Mouse (Mus musculus): ENCODE data around the gene Lrrc1.
A peak's percentile ranks its signal among the peaks of the same experiment; 100 is the strongest.

Gene Lrrc1

DNA sequence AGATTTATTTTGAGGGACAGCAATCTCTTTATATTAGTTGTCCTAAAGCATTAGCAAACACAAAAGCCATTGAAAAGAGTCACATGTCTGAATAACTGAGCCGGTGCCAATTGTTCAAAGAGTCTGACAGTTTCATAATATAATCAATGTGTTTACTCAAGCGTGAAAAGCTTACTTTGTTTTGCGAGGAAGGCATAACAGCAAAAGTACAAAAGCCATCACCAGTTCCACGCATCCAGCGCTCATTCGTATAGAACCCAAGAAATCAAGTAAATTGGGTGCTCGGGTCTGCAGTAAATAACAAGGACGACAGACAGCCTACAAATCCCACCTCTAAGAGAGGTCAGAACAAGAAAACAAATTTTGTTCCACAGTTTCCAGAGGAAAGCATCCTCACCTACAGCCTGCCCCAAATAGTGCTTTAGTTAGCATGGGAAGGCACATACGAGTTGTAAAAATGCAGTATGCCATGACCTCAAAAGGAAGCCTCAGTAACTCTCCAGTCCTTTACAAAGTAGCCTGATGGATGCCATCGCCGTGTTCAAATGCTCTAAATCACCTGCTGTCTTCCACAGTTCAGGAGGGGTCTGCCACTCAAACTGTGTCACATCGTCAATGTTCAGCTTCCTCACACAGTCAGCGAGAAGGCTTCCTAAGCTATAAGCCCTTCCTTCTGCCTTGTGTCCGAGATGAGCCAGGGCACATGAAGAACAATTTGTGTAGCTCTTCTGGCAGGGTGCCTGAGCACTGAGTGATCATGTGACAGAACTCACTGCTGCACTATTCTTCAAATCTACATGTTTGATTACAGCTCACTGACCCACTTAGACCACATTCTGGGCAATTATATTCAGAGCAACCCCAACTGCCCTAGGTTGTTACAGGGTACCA, 41.9 kb downstream of the Lrrc1 start:
- Histone ChIP-seq H3K9me3 (ENCODE audit: low read length) (no peaks in the 10 kb centered on the region), H3K4me1 (replicated peaks; ENCODE audit: low read depth, low read length) (peaks cover 31% of the 10 kb centered on the region), H3K4me3 (replicated peaks; ENCODE audit: low read length) (no peak overlapping the region), H3K27me3 (ENCODE audit: insufficient read depth, low read length) (no peaks in the 10 kb centered on the region), H3K36me3 (ENCODE audit: insufficient read depth, low read length) (no peaks in the 10 kb centered on the region)
- TF ChIP-seq CTCF (conservative IDR thresholded peaks at IDR 0.05; ENCODE audit: low read length) (no peak), POU5F1 (IDR thresholded peaks at IDR 0.05; ENCODE audit: borderline replicate concordance, low read length) (no peak), NANOG (IDR thresholded peaks at IDR 0.05; ENCODE audit: borderline replicate concordance, low read length) (no peak)

DNA sequence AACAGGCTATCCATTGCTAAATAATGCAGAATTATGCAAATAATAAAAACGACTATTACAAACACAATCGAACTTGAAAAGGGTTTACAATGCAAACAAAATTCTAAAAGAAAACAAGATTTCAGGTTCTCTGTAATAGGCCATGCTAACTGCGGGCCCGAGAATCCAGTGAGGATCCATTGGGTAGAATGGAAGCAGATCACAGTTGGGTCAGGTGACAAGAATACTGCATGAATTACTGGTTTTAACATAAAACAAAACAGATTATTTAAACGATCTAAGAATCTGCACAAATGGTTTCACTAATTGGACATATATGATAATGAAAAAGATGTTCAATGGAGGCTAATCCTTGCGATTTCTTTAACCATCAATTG, 42.5 kb downstream of the Lrrc1 start:
- Histone ChIP-seq H3K36me3 (ENCODE audit: insufficient read depth, low read length) (no peaks in the 10 kb centered on the region), H3K4me3 (replicated peaks; ENCODE audit: low read length) (no peak overlapping the region), H3K9me3 (ENCODE audit: low read length) (no peaks in the 10 kb centered on the region), H3K27me3 (ENCODE audit: insufficient read depth, low read length) (no peaks in the 10 kb centered on the region), H3K4me1 (replicated peaks; ENCODE audit: low read depth, low read length) (peaks cover 38% of the 10 kb centered on the region)
- TF ChIP-seq CTCF (conservative IDR thresholded peaks at IDR 0.05; ENCODE audit: low read length) (no peak), NANOG (IDR thresholded peaks at IDR 0.05; ENCODE audit: borderline replicate concordance, low read length) (no peak), POU5F1 (IDR thresholded peaks at IDR 0.05; ENCODE audit: borderline replicate concordance, low read length) (no peak)

DNA sequence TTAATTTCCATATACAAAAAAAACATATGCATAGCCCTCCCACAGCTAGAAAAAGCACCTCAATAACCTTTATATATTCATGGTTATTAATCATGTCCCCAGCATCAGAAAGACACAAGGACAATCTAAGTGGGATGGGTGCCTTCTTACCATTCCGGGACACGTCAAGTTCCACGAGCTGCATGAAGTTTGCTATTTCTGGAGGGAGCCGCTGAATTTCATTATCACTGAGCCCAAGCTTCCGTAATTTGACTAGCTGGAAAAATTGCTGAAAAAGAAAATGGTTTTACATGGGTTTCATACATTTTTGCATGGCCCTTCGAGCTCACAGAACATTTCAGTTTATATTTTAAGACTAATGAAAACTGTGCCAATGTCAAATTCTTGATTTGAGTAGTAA, 45.6 kb downstream of the Lrrc1 start:
- no peak overlapping the region for H3K4me3 ChIP-seq (replicated peaks; ENCODE audit: low read length)
- peaks cover 53% of the 10 kb centered on the region for H3K4me1 ChIP-seq (replicated peaks; ENCODE audit: low read depth, low read length)
- no peak for TF ChIP-seq CTCF (conservative IDR thresholded peaks at IDR 0.05; ENCODE audit: low read length)
- TF ChIP-seq NANOG (IDR thresholded peaks at IDR 0.05; ENCODE audit: borderline replicate concordance, low read length) = no peak
- TF ChIP-seq POU5F1 (IDR thresholded peaks at IDR 0.05; ENCODE audit: borderline replicate concordance, low read length) = no peak
- no peaks in the 10 kb centered on the region for H3K9me3 ChIP-seq (ENCODE audit: low read length)
- H3K36me3 ChIP-seq (ENCODE audit: insufficient read depth, low read length) = no peaks in the 10 kb centered on the region
- H3K27me3 ChIP-seq (ENCODE audit: insufficient read depth, low read length) = no peaks in the 10 kb centered on the region

DNA sequence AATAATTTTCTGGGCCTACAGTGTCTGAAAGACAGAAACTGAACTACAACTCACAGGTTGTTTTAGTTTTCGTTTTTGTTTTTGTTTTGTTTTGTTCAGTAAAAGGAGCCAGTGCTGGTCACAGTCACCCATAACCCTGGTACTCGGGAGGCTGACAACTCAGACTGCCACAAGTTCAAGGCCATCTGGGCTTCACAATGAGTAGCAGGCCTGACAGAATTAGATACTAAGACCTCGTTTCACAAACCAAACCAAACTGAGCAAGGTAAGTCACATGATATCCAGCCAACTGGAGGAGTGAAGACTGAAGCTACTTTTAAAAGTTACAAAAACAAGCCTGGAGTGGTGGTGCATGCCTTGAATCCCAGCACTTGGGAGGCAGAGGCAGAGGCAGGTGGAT, 46.3 kb downstream of the Lrrc1 start:
- Histone ChIP-seq H3K4me1 (replicated peaks; ENCODE audit: low read depth, low read length) (peaks cover 57% of the 10 kb centered on the region), H3K27me3 (ENCODE audit: insufficient read depth, low read length) (no peaks in the 10 kb centered on the region), H3K9me3 (ENCODE audit: low read length) (no peaks in the 10 kb centered on the region), H3K36me3 (ENCODE audit: insufficient read depth, low read length) (no peaks in the 10 kb centered on the region), H3K4me3 (replicated peaks; ENCODE audit: low read length) (no peak overlapping the region)
- no peak for TF ChIP-seq CTCF (conservative IDR thresholded peaks at IDR 0.05; ENCODE audit: low read length)

DNA sequence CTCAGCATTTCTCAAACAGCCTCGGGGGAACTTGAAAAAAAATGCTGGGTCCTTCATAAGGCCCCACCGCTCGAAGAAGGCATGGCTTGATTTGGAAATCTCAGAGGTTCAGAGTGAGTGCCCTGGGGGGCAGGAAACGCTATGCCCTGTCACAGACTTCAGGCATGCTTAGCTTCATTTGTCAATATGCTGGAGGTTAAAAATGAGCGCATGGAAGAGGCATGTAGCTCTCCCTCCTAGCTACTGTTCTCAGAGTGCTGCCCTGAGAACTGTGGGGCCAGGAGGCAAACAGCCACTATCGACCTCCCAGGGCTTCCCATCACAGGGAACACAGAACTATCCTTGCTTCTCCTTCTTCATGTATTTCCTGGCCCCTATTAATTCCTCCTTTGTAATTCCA, 47.5 kb downstream of the Lrrc1 start:
- Histone ChIP-seq H3K36me3 (ENCODE audit: insufficient read depth, low read length) (no peaks in the 10 kb centered on the region), H3K9me3 (ENCODE audit: low read length) (no peaks in the 10 kb centered on the region), H3K4me1 (replicated peaks; ENCODE audit: low read depth, low read length) (peaks cover 44% of the 10 kb centered on the region), H3K27me3 (ENCODE audit: insufficient read depth, low read length) (no peaks in the 10 kb centered on the region), H3K4me3 (replicated peaks; ENCODE audit: low read length) (peak overlapping the region; percentile 37)
- TF ChIP-seq CTCF (conservative IDR thresholded peaks at IDR 0.05; ENCODE audit: low read length) = no peak
- no peak for TF ChIP-seq POU5F1 (IDR thresholded peaks at IDR 0.05; ENCODE audit: borderline replicate concordance, low read length)

DNA sequence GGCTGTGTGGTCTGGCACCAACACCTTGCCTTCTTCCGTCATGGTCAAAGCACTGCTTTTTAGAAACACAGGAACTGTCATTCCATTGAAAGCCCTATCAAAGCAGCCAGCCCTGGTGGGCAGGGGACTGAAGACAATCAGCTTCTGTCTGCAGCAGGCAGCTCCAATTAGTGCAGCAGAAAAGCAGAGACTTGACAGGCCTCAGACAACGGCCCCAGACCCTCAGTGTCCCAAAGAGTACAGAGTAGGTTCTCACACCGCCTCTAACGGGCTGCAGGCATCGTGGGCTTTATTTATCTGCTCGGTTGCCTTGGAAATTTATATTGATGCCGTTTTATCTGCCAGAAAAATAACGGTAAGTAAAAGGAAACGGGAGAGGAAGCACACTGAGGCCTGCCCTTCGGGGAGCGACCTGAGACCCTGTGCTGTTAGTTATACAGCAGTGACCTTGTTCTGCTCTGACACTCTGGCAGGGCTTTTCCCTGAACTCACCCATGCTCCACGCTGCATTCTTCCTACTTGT, 48.1 kb downstream of the Lrrc1 start:
- no peaks in the 10 kb centered on the region for H3K27me3 ChIP-seq (ENCODE audit: insufficient read depth, low read length)
- H3K4me3 ChIP-seq (replicated peaks; ENCODE audit: low read length) = peak overlapping the region; percentile 37
- peaks cover 40% of the 10 kb centered on the region for H3K4me1 ChIP-seq (replicated peaks; ENCODE audit: low read depth, low read length)

DNA sequence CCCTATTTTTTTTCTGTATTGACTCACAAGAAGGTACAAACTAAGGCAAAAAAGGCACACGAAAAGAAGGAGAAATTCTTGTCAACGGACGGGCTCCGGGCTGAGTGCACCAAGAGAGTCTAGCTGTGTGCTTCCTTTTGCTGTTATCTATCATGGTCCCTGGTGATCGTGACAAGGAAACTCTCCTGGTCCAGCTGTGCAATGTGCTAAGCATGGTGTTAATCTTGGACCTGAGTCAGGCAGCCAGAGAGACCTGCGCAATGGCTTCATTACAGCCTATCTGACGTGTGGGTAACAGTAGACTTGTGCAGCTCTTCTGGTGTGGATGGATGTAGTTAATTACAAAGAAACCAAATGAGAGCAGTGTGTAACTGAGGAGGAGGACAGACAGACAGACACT, 50.4 kb downstream of the Lrrc1 start:
- H3K4me1 ChIP-seq (replicated peaks; ENCODE audit: low read depth, low read length) = peaks cover 47% of the 10 kb centered on the region
- TF ChIP-seq CTCF (conservative IDR thresholded peaks at IDR 0.05; ENCODE audit: low read length) (no peak), POU5F1 (IDR thresholded peaks at IDR 0.05; ENCODE audit: borderline replicate concordance, low read length) (no peak), NANOG (IDR thresholded peaks at IDR 0.05; ENCODE audit: borderline replicate concordance, low read length) (no peak)
- H3K4me3 ChIP-seq (replicated peaks; ENCODE audit: low read length) = no peak overlapping the region
- no peaks in the 10 kb centered on the region for H3K9me3 ChIP-seq (ENCODE audit: low read length)
- H3K27me3 ChIP-seq (ENCODE audit: insufficient read depth, low read length) = no peaks in the 10 kb centered on the region
- H3K36me3 ChIP-seq (ENCODE audit: insufficient read depth, low read length) = no peaks in the 10 kb centered on the region

More for the DNA sequence above, 48.1 kb downstream of the Lrrc1 start:
- Histone ChIP-seq H3K36me3 (ENCODE audit: insufficient read depth, low read length) (no peaks in the 10 kb centered on the region), H3K9me3 (ENCODE audit: low read length) (no peaks in the 10 kb centered on the region)
- no peak for TF ChIP-seq CTCF (conservative IDR thresholded peaks at IDR 0.05; ENCODE audit: low read length)
- no peak for TF ChIP-seq POU5F1 (IDR thresholded peaks at IDR 0.05; ENCODE audit: borderline replicate concordance, low read length)
- no peak for TF ChIP-seq NANOG (IDR thresholded peaks at IDR 0.05; ENCODE audit: borderline replicate concordance, low read length)

DNA sequence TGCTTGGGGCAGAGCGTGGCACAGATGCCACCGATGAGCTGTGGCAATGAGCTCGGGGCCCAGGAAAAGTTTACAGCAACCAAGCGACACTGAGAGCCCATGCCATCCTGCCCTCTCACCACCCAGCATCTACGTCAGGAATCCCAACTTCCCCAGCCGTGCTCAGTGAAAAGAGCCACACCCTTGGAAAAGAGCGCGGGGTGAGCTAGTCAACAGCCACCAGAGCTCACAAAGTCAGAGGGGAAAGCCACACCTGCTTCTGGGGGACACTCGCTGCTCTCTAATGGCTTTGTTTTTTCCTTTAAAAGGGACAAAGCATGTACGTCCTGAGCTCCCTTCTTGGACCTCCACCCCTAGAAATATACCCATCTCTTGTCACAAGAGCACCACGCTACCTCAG, 56.1 kb downstream of the Lrrc1 start:
- H3K4me3 ChIP-seq (replicated peaks; ENCODE audit: low read length) = no peak overlapping the region
- TF ChIP-seq NANOG (IDR thresholded peaks at IDR 0.05; ENCODE audit: borderline replicate concordance, low read length) (no peak), CTCF (conservative IDR thresholded peaks at IDR 0.05; ENCODE audit: low read length) (no peak), POU5F1 (IDR thresholded peaks at IDR 0.05; ENCODE audit: borderline replicate concordance, low read length) (no peak)
- H3K36me3 ChIP-seq (ENCODE audit: insufficient read depth, low read length) = no peaks in the 10 kb centered on the region
- H3K4me1 ChIP-seq (replicated peaks; ENCODE audit: low read depth, low read length) = peaks cover 58% of the 10 kb centered on the region
- no peaks in the 10 kb centered on the region for H3K9me3 ChIP-seq (ENCODE audit: low read length)
- no peaks in the 10 kb centered on the region for H3K27me3 ChIP-seq (ENCODE audit: insufficient read depth, low read length)

DNA sequence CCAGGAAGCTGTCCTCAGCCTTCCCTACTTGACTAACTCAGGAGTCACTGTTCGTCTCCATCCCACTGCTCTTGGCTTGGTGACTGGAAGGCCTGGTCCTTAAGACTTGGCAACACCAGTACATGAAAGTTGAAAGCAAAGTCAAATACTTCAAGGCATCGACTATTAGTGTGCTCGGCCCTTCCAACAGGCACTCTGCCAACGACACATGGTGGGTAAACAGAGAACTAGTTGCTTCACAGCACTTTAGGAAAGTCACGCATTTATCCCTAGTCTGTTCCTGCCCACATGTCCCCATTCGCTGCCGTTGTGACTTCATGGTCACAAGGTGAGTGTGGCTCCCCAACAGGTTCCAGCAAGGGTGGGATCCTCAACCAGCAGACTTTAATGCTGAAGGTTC, 57.2 kb downstream of the Lrrc1 start:
- no peaks in the 10 kb centered on the region for H3K9me3 ChIP-seq (ENCODE audit: low read length)
- H3K27me3 ChIP-seq (ENCODE audit: insufficient read depth, low read length) = no peaks in the 10 kb centered on the region
- no peak overlapping the region for H3K4me3 ChIP-seq (replicated peaks; ENCODE audit: low read length)
- H3K4me1 ChIP-seq (replicated peaks; ENCODE audit: low read depth, low read length) = peaks cover 70% of the 10 kb centered on the region
- H3K36me3 ChIP-seq (ENCODE audit: insufficient read depth, low read length) = no peaks in the 10 kb centered on the region
- no peak for TF ChIP-seq NANOG (IDR thresholded peaks at IDR 0.05; ENCODE audit: borderline replicate concordance, low read length)
- TF ChIP-seq CTCF (conservative IDR thresholded peaks at IDR 0.05; ENCODE audit: low read length) = no peak
- TF ChIP-seq POU5F1 (IDR thresholded peaks at IDR 0.05; ENCODE audit: borderline replicate concordance, low read length) = no peak
